Mouse (Mus musculus): ENCODE measurements around the gene Fam76a. TPM values are rescaled to one million over a fixed set of nuclear protein-coding genes. Genes with fewer than 3 reads are reported as not detected.
"Not testable (repeated sequence)": the region's sequence is repeated elsewhere in the genome, so short reads cannot be mapped to it uniquely, and the experiment has no call there.

The Fam76a gene
- polyA plus RNA-seq, 1 experiment: 10.7 TPM

- TF ChIP-seq POLR2A (IDR thresholded peaks at IDR 0.05; ENCODE audit: low read depth, low read length) (no peak), CTCF (IDR thresholded peaks at IDR 0.05; ENCODE audit: extremely low read depth, insufficient read length, insufficient replicate concordance, low read depth, low read length) (no peak)
- WGBS: 87% methylated on average over 4 of the region's 4 CpGs
Observed at GRCm38 (mm10) chr4:132932752-132933404, 10.5 kb upstream of the Fam76a start.

GRCm38 (mm10) chr4:132930784-132931183, 8.4 kb upstream of the Fam76a start:
- Histone ChIP-seq H3K36me3 (ENCODE audit: control insufficient read depth, insufficient read depth, low read length) (no peaks in the 10 kb centered on the region), H3K27ac (ENCODE audit: insufficient read depth, low read depth, low read length) (no peak overlapping the region), H3K4me3 (ENCODE audit: low read depth, low read length) (no peak overlapping the region), H3K27me3 (ENCODE audit: control insufficient read depth, insufficient read depth, low read length) (no peaks in the 10 kb centered on the region), H3K4me1 (ENCODE audit: control insufficient read depth, insufficient read depth, insufficient read length, low read length) (peaks cover 2% of the 10 kb centered on the region; the same call in 1 of the 2 replicates)
- 8% methylated on average over 8 of the region's 8 CpGs for WGBS
- TF ChIP-seq POLR2A (IDR thresholded peaks at IDR 0.05; ENCODE audit: low read depth, low read length): no peak
- peak; percentile 41; the same call in 1 of the 2 replicates for TF ChIP-seq CTCF (IDR thresholded peaks at IDR 0.05; ENCODE audit: extremely low read depth, insufficient read length, insufficient replicate concordance, low read depth, low read length)

More at GRCm38 (mm10) chr4:132932752-132933404, 10.5 kb upstream of the Fam76a start:
- no peak overlapping the region for H3K27ac ChIP-seq (ENCODE audit: insufficient read depth, low read depth, low read length)
- H3K36me3 ChIP-seq (ENCODE audit: control insufficient read depth, insufficient read depth, low read length): no peaks in the 10 kb centered on the region
- no peaks in the 10 kb centered on the region for H3K27me3 ChIP-seq (ENCODE audit: control insufficient read depth, insufficient read depth, low read length)
- peaks cover 2% of the 10 kb centered on the region; the same call in 1 of the 2 replicates for H3K4me1 ChIP-seq (ENCODE audit: control insufficient read depth, insufficient read depth, insufficient read length, low read length)
- H3K4me3 ChIP-seq (ENCODE audit: low read depth, low read length): no peak overlapping the region

GRCm38 (mm10) chr4:132926520-132926919, 4.2 kb upstream of the Fam76a start:
- WGBS: 25% methylated on average over 2 of the region's 2 CpGs
- not testable (repeated sequence) for H3K4me3 ChIP-seq (ENCODE audit: low read depth, low read length); H3K27me3 ChIP-seq (ENCODE audit: control insufficient read depth, insufficient read depth, low read length); H3K36me3 ChIP-seq (ENCODE audit: control insufficient read depth, insufficient read depth, low read length); H3K27ac ChIP-seq (ENCODE audit: insufficient read depth, low read depth, low read length); H3K4me1 ChIP-seq (ENCODE audit: control insufficient read depth, insufficient read depth, insufficient read length, low read length)

- Histone ChIP-seq H3K4me3 (ENCODE audit: low read depth, low read length) (peak overlapping the region; percentile 93), H3K36me3 (ENCODE audit: control insufficient read depth, insufficient read depth, low read length) (peaks cover 3% of the 10 kb centered on the region; the same call in 1 of the 2 replicates), H3K4me1 (ENCODE audit: control insufficient read depth, insufficient read depth, insufficient read length, low read length) (peaks cover 2% of the 10 kb centered on the region; the same call in 1 of the 2 replicates), H3K27me3 (ENCODE audit: control insufficient read depth, insufficient read depth, low read length) (no peaks in the 10 kb centered on the region), H3K27ac (ENCODE audit: insufficient read depth, low read depth, low read length) (peak overlapping the region; percentile 96)
- under 1% methylated on average over 50 of the region's 50 CpGs for WGBS
- TF ChIP-seq CTCF (IDR thresholded peaks at IDR 0.05; ENCODE audit: extremely low read depth, insufficient read length, insufficient replicate concordance, low read depth, low read length) (no peak), POLR2A (IDR thresholded peaks at IDR 0.05; ENCODE audit: low read depth, low read length) (no peak)
Observed at GRCm38 (mm10) chr4:132922061-132922530, 262 bp downstream of the Fam76a start.

GRCm38 (mm10) chr4:132921488-132921887, 870 bp downstream of the Fam76a start:
- WGBS: 37% methylated on average over 12 of the region's 12 CpGs
- Histone ChIP-seq H3K4me1 (ENCODE audit: control insufficient read depth, insufficient read depth, insufficient read length, low read length) (peaks cover 2% of the 10 kb centered on the region; the same call in 1 of the 2 replicates), H3K4me3 (ENCODE audit: low read depth, low read length) (peak overlapping the region; percentile 93), H3K36me3 (ENCODE audit: control insufficient read depth, insufficient read depth, low read length) (peaks cover 7% of the 10 kb centered on the region), H3K27me3 (ENCODE audit: control insufficient read depth, insufficient read depth, low read length) (no peaks in the 10 kb centered on the region), H3K27ac (ENCODE audit: insufficient read depth, low read depth, low read length) (peak overlapping the region; percentile 96; the same call in 1 of the 2 replicates)
- TF ChIP-seq POLR2A (IDR thresholded peaks at IDR 0.05; ENCODE audit: low read depth, low read length) (no peak), CTCF (IDR thresholded peaks at IDR 0.05; ENCODE audit: extremely low read depth, insufficient read length, insufficient replicate concordance, low read depth, low read length) (no peak)

GRCm38 (mm10) chr4:132920171-132920570, 2.2 kb downstream of the Fam76a start:
- 67% methylated on average over 4 of the region's 4 CpGs for WGBS
- Histone ChIP-seq H3K4me3 (ENCODE audit: low read depth, low read length) (no peak overlapping the region), H3K27me3 (ENCODE audit: control insufficient read depth, insufficient read depth, low read length) (no peaks in the 10 kb centered on the region), H3K4me1 (ENCODE audit: control insufficient read depth, insufficient read depth, insufficient read length, low read length) (peaks cover 2% of the 10 kb centered on the region; the same call in 1 of the 2 replicates), H3K27ac (ENCODE audit: insufficient read depth, low read depth, low read length) (no peak overlapping the region), H3K36me3 (ENCODE audit: control insufficient read depth, insufficient read depth, low read length) (peaks cover 17% of the 10 kb centered on the region)
- TF ChIP-seq POLR2A (IDR thresholded peaks at IDR 0.05; ENCODE audit: low read depth, low read length) (no peak), CTCF (IDR thresholded peaks at IDR 0.05; ENCODE audit: extremely low read depth, insufficient read length, insufficient replicate concordance, low read depth, low read length) (no peak)

GRCm38 (mm10) chr4:132918493-132918892, 3.9 kb downstream of the Fam76a start:
- H3K27me3 ChIP-seq (ENCODE audit: control insufficient read depth, insufficient read depth, low read length); H3K4me3 ChIP-seq (ENCODE audit: low read depth, low read length); H3K27ac ChIP-seq (ENCODE audit: insufficient read depth, low read depth, low read length); H3K4me1 ChIP-seq (ENCODE audit: control insufficient read depth, insufficient read depth, insufficient read length, low read length): not testable (repeated sequence)
- 77% methylated on average over 6 of the region's 6 CpGs for WGBS
- peaks cover 31% of the 10 kb centered on the region for H3K36me3 ChIP-seq (ENCODE audit: control insufficient read depth, insufficient read depth, low read length)
